Mouse (Mus musculus) embryonic stem cell, embryonic (primary cell): ENCODE measurements around the gene Fam49a.

ENCODE experiments used
- CTCF ChIA-PET, 4 experiments: fragments of 300-600 bp in 2 of 4; fragments of 350-600 bp in 2 of 4; sonication (Branson Sonifier 250); formaldehyde crosslinking; loops; one replicate each; lab custom pipeline; 2022; ENCODE audit warnings: inconsistent platforms in 2 of 4; lab: Charles Lee
- POLR2A ChIA-PET, 4 experiments: fragments of 300-600 bp in 2 of 4; fragments of 350-600 bp in 2 of 4; sonication (Branson Sonifier 250); formaldehyde crosslinking; loops; one replicate each; lab custom pipeline; 2022; ENCODE audit warnings: antibody characterized with exemption in 4 of 4, inconsistent platforms in 1 of 4; lab: Charles Lee

Fam49a gene

GRCm38 (mm10) chr12:12428886-12429285, 166.9 kb downstream of the Fam49a start:
- POLR2A ChIA-PET = interaction anchor here in 1 of 4 experiments (0.8 kb wide), 1 partner anchor 705 kb away, joined by 3 read pairs; no protein-coding TSS in a partner anchor

More at GRCm38 (mm10) chr12:12428886-12429285, 166.9 kb downstream of the Fam49a start:
- CTCF ChIA-PET = no interaction called here
